Mouse (Mus musculus) urinary bladder, postnatal 25 days (tissue): ENCODE measurements around the gene Sema5b.

Experiments used
- DNase-seq: peaks from one replicate; pipeline ENCODE4 v3.0.0; 2022; ENCODE audit warnings: low spot score

Sema5b gene

DNA sequence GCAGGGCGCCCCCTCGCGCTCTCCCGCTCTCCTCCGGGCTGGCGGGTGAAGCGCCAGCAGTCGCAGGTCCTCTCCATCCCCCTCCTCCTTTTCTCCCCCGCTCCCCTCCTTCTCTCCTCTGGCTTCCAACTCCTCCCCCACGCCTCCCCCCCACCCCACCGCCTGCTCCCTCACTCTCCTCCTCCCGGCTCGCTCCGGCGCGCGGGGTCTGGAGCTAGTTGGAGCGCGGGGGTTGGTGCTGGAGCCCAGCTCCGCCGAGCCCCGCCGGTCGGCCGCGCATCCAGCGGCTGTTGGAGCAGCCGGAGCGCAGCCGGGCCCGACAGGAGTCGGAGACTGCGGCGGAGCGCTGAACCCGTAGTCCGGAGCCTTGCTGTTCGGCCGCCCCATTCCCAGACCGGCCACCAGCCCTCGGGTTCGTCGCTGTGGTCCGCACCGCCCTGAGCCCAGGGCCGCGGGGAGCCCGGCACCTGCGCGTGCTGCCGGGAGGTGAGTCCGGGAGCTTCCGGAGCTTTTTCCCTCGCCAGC is at the start of gene Sema5b:
Gene Sema5b, plus strand, starts transcription at position 29 of the 525 bp plus-strand sequence.
- DNase-seq = peak; percentile 12

DNA sequence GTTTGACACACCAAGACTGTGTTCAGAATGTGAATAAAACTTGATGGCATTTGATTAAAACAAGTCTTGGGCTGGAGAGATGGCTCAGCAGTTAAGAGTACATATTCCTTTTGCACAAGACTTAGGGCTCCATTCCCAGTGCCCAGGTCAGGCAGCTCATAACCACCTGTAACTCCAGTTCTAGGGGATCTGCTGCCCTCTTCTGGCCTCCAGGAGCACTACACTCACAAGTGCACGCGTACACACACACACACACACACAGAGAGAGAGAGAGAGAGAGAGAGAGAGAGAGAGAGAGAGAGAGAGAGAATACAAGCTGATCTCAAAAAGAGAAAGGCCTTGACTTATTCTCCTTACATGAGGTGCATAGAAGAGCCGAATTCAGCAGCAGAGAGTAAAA is 40.6 kb upstream of the Sema5b start:
- DNase-seq = no peak

DNA sequence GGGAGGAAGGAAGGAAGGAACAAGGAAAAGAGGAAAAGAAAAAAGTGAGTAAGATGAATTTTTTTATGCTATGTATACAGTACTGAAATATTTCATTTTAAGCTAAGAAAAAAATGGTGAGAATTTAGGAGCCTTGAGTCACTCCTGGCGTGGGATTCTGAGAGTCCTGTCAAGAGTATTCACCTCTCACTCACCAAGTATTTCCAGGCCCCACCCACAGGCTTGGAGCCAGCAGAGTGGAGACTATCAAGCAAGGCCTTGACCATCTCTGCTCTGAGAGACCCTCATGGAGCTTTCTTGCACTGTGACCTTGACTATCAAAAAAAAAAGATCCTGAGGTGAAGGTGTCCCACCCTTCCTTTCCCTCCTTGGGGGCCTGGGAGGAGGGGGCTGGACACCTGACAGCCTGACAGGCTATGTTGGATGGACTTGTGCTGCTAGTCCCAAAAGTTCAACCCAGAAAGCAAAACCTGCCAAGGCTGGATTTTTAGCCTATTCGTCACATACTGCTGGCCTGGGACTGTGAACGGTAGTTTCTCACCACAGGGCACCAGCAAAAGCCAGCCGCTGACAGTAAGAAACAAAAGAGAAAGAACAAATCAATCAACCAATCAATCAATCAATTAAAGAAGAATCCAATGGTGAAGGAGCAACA is 39.7 kb upstream of the Sema5b start:
- no peak for DNase-seq

DNA sequence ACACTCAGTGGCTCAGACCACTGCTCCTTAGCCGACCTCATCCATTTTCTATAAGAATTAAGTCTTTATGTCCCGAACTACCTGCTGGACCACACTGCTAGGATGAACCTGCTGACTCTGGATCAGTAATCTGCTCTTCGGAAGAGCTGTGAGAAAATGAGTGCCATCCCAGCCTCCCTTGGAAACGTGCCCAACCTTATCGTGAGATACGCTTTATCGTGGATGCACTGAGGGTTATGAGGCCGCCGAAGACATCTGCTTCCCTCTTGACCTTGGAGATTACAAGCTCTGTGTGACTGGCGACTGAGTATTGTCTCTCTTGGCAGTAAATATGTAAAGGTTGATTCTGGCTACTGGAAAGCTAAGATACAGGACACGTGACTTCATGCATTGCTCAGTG is 38.5 kb upstream of the Sema5b start:
- DNase-seq = no peak

DNA sequence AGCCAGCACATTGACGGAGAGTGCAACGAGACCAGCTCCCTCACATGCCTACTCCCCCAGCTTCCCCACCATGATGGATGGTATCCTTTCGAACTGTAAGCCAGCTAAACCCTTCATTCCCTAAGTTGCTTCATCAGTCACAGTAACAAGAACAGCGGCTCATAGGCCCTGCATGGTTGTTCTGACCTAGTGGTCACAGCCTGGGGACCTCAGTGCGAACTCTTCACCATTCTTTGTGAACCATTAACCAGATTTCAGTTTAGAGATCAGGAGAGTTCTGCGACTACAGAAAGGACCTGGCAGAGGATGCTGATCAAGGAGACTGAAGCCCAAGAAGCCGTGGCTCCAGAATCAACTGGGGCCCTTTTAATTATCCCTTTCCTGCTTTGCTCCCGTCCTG is 36.7 kb upstream of the Sema5b start:
- DNase-seq = no peak

DNA sequence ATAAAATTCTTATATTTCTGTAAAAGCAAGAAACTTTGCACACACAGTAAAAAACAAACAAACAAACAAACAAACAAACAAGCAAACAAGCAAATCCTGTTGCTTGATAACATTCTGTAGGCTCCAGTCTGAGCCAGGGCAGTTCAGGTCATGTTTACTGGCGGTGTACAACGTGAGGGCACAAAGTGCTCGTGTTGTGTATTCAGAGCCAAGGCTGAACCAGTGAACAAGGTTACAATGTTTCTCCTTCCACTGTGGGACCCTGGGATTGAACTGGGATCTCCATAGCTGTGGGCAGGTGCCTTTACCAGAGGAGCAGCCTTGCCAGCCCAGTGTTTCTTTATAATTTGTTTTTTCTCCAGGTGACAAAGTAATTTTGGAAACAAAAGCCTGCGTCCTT is 35.2 kb upstream of the Sema5b start:
- no peak for DNase-seq

DNA sequence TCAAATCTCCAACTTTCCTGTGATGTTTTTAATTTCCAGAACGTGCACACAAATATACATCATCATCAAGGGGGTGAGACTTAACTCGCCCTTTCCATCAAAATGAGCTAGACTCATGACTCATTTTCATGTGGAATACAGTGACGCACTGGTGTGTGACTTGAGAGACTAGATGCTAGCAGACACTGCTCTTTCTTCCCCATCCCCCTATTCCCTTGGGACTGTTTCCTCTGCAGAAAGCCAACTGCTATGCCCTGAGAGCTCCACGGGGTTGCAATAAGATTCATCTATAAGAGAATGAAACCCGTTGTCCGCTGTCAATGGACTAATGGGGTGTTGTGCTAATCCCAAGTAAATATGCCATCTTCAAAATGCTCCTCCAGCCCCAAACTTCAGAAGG is 32.4 kb upstream of the Sema5b start:
- no peak for DNase-seq

DNA sequence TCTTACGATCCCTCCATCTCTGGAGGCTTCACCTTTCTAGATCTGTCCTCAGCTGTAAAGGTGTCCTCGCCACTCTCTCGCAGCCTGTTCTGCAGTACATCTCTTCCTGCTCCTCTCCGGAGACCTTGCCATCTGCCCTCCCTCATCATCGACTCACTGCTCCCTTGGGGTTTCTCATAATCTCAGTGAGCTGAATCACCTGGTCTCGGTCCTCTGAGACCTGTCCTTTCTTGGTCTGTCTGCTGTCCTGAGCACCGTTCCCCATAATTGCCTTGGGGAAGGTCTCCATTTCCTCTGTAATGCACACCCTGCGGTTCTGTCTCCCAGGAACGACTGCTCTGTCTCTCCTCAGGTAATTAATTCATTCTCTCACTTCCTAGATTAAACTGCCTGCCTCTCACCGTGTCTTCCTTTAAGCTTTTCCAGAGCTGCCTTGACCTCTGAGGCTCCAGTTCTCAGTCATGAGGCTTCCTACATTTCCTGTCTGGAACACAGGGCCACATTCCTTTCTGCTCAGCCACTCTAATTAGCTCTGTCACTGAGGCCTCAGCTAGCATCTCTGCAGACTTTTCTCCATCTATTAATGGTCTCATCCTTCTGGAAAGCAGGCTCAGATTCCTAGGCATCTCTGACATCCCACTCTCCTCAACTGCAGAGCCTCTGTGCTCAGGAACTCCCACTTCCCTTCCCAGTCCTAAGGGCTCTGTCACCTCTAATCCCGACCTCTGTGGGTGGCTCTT is 31.4 kb upstream of the Sema5b start:
- DNase-seq = no peak

DNA sequence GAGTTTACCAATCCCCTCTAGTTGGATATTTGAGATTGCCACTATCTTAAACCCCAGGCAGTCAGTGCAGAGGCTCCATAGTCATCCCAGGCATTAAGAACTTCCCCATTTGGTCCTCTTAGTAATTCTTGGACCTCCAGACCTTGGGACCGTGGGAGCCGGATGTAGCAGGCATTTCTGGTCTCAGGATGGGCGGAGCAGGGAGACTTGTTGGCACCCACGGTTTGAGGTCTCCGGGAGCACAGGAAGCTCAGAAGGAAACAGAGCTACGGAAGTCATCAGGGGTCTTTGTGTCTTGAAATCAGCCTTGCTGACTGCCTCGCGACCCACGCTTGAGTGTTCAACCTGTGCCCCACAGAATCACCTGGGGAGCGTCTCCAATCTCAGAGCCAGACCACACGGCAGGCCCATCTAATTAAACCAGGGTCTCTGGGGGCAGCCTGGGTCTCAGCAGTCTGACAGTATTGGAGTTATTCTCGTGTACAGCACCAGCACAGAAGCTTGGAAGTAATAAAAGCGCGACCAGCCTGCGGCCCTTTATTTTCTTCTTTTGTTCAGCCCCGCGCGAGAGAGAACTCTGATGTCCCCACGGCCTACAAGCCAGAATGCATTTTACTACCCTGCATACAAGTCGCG is 24.9 kb upstream of the Sema5b start:
- no peak for DNase-seq

DNA sequence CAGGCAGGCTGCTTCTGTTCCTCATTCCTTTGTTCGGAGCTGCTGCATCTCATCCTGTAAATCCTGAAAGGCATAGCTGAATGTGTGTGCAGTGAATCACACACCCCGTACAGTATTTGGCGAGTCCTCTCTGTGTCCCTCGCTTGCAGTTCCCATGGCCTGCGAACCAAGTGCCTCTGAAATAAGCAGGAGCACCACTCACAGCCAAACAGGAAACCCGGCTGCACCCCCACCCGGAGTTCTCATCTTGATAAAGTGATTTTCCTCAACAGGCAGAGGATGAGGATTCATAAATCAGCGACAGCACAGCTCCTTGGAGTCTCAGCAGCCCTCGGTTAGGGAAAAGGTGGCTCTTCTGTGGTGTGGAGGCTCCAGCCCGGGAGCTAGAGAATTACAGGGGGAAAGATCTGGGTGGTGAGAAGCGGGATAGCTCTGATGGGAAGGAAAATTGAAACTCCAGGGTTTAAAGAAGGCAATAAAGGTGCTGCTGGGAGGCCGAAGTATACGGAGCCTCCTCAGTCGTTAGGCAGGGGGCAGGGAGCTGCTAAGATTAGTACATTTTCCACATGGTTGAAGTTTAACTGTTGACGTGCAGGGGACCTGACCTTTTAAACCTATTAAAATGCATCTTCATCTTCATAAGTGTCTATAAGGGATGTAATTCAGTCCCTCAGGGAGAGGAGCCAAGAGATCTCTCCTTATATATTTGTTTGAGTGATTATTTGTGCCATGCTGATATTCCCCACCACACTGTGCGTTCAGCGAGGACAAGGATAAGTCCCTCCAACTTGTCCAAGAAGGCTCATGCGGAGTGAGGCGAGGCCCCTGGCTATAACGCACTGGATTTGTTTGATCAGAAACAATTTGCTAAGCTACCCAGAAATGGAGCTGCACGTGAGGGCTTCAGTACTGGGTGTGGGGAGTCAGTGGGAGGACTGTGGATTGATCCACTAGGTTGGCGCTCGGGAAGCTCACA is 22.7 kb upstream of the Sema5b start:
- DNase-seq = peak; percentile 8

DNA sequence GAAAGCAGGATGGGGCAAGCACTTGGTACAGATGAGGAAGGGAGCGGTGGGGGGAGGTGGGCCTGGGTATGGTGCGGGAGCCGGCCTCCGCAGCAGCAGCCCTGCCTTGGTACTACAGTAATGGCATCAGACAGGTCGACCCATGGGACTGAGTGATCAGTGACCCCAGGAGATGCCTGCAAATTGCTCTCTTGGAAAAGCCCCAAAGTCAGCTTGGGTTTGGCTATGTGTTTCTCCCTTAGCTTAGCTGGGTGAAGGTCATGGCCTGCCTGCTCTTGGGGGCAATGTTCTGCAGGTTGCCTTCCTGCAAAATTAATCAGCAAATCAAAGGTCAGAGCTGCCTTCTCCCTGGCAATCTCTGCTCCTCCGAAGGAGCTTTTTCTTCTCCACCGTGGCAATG is 21.7 kb upstream of the Sema5b start:
- no peak for DNase-seq

DNA sequence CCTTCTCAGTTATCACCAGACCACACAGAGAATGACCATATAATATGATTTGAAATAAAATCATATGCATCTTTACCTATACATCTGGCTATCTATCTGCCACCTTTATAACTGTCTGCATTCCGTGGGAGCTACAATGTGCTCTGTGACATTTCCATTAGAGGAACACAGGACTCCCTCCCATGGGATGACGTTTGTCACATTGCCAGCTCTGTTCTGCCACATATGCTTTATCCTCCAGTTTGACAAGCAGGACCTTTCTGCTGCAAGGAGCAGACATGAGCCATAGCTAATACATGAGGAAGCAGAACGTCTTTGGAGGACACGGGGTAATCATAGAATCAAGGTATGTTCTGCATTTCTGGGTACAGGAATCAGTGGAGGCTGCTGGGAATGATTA is 16.7 kb upstream of the Sema5b start:
- DNase-seq = no peak

DNA sequence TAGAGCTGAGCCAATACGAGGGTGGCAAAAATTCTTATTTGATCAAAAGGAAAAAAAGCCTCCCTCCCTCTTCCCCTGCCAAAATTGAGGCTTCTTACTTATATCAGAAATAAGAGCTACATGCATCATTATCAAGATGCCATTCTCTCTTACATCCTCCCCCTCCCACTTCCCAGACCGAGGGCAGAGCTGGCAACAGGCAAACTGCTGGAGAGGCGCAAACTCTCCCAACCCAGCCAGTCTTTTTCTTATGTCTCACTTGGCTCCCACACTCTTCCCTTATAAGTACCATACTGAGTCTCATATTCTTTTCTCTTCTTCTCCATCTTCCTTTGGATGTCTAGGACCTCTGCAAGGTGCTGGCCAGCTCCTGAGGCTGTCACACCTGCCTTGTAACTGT is 6.3 kb upstream of the Sema5b start:
- DNase-seq = no peak

DNA sequence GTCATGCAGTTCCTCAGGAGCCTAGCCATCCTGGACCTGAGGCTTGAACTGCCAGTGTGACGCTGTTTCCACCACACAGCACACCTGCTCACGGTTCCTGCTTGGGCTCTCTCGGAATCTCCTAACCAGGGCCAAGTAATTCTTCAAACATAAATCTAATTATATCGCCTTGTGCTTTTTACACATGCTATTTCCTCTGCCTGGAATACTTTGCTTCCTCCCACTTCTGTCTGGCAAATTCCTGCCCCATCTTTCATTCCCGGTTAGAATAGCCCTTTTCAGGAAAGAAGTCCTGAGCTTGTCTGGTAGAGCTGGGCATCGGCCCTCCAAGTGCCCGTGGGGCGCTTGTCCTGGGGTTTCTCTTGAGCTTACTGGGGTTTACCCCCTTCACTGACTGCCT is 3.3 kb upstream of the Sema5b start:
- DNase-seq = no peak

DNA sequence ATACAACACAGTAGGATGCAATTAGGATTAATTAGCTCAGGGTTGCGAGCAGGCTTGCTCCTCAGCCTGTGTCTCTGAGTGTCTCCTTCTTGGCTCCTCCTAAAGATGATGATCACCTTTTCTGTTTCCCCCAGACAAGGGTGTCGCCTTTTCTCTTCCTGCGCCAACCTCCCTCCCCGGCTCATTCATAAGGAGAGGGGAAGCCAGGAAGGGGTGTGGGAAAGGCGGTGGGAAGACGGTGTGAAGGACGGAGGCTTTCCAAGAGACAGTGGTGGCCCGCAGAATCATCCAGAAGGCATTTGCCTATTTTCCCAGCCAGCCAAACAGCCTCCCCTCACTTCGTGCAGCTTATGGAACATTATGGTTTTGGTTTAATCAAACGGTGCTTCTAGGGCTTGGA is 1.9 kb upstream of the Sema5b start:
- no peak for DNase-seq

DNA sequence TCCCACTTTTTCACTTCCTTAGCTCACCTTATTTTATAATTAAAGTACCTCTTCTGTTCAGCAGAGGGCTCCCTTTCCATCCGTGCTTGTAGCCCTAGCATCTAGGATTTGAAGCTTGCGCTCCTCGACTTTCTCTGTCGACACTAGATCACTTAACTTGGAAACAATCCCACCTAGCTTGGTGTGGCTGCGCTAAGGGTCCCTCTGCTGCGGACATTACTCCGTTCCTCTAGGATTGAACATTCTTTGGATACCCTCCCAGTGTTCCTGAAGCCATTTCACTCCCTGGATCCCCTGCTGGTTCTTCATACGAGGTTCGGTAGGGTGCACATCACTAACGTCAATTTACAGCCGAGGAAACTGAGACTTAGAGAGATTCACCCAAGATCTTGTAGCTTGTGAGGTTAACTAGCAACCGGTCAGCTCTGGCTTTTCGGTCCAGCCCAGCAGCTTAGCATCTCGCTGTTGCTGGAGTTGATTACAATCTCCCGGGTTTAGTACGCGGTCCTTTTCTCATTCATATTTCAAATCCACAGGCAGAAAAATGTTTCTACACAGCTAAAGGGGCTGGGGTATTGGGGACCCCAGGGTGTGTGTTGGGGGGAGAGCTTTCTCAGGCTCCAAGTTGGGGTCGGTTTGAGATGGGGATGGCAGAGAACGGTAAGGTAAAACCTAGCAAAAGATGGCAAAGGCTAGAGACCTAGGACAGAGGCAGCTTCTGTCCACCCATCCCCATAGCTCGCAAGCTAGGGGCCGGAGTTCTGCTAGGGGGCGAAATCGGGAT is 420 bp upstream of the Sema5b start:
- DNase-seq = peak; percentile 9

DNA sequence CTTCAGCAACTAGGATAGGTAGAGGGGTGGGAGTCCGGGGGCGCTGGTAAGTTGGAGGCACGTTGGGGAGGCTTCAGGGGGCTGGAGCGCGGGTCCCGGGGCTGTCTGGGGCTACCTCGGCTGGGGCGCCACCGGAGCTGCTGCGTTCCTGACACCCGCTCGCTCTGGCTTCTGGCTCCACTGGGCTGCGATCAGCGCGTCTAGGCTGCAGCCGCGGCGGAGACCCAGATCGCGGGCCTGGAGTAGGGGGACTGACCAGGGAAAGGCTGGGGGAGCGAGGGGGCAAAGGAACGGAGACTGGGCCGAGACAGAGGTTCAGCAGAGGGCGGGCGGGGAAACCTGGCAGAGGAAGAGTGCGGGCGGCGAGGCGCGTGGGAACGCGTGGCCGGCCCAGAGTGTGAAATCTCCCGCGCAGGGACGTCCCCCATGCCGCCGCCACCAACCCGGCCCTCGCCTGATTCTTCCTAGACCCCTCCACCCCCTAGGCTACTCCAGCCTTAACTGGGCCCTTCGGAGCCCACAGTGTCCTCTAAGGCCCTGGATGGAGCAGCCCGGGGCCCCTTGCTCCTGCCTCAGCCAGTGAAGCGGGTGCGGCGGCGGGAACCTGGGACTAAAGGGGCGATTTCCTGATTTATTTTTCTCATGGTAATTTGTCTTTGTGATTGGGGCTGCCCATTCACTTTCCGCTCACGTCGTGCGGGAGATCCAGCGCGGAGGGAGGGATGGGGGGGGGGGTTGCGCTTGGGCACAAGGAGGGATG is 896 bp downstream of the Sema5b start:
- DNase-seq = peak; percentile 8

DNA sequence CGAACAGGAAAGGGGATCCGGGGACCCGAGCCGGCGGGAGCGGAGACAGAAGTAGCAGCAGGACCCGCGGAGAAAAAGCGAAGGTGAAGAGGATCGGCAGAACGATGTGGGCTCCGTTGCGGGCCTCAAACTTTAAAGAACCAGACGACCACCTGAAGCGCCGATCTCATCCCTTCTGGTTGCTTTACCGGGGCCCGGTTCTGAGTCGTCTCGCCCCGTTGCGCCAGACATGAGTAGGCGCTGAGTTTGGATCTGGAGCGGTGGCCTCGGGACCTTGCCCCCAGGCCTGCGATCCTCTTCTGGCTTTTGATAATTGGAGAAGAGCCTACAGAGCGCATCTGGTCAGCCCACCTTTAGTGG is 1.5 kb downstream of the Sema5b start:
- no peak for DNase-seq

DNA sequence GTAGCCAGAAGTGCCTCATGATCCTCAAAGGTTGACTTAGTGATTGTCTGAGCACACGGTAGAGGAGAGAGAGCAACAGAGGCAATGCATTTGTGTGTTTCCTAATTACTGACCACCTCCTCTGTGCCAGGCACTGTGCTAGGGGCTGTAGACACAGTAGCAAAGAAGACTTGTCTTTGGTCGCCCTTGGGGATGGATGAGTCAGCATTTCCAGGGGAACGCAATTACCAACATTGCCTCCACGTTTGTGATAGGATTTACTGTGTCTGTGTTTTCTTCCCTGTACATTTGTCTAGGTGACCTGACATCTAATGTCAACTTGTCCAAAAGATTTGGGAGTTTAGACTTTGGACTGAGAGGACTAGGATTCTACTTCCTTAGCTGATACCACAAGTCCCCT is 4.8 kb downstream of the Sema5b start:
- DNase-seq = no peak

DNA sequence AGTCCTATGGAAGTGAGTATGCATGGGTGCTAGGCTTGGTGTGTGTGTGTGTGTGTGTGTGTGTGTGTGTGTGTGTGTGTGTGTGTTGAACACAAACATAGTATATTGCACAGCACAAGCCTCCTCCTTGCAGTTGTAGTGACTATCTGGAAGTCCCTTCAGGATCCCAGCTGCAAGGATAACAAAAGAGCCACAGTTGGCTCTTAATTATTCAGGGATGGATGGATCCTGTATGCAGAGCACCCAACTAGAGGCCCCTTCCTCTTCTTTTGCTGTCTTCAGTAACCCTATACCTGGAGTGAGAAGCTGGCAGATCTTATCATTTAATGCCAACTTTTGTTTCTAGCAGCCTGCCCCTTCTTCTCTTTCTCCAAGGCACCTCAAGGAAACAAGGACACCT is 7.0 kb downstream of the Sema5b start:
- DNase-seq = no peak

DNA sequence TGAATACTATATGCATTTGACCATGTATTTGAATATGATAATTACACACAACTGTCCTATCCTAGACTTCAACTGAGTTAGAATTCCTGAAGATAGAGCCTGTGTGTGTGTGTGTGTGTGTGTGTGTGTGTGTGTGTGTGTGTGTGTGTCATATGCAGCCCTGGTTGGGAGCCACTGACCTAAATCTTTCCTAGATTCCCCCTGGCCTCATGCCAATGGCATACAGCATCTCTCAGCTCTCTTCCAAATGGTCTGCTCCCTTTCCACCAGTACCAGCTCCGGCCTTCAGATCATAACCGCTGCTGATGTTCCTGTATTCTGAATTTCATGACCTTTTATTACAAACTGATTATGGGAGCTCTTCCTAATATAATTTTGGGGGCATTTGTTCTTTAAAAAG is 8.4 kb downstream of the Sema5b start:
- DNase-seq = no peak
